Mouse (Mus musculus): Measurements from ENCODE around the gene Arpc2.

GRCm38 (mm10) chr1:74307146-74307545 lies 71.3 kb downstream of the Arpc2 start:
- TF ChIP-seq POLR2A (IDR thresholded peaks at IDR 0.05; ENCODE audit: control insufficient read depth, low read depth, low read length): no peak
- TF ChIP-seq CTCF (IDR thresholded peaks at IDR 0.05; ENCODE audit: control insufficient read depth, insufficient read depth, insufficient replicate concordance, low read depth, low read length): no peak

Data from testis, adult 2 months (tissue).